Mouse (Mus musculus) ES-E14 (cell line): ENCODE results near the gene Tprkb. TPM values are rescaled to one million over a fixed set of nuclear protein-coding genes. Genes with fewer than 3 reads are reported as not detected.

ENCODE experiments used
- total RNA-seq: library from RNA; depleted of rRNA; stranded (reverse); fragments of 300-350 nt; gene quantifications from 2 replicates; pipeline ENCODE4 v1.2.3, GENCODE M21; 2012; rRNA removed

Tprkb gene
- total RNA-seq, 1 experiment: 25.3 TPM

Other genes starting within 250 kb of the Tprkb start
- gene Nat8f7, start 198.7 kb upstream of the Tprkb start, total RNA-seq: not detected in 2 replicates
- gene Nat8f3, start 146.1 kb upstream of the Tprkb start, total RNA-seq: 0.21 TPM in 1 of 2 replicates, not detected in the other
- gene Nat8f6, start 90.9 kb upstream of the Tprkb start, total RNA-seq: not detected in 2 replicates
- not detected in 2 replicates for gene Nat8f5, start 90.9 kb upstream of the Tprkb start, total RNA-seq
- not detected in 2 replicates for gene Nat8, start 79.8 kb upstream of the Tprkb start, total RNA-seq
- 1.0 and 2.1 TPM in 2 replicates for gene Nat8f2, start 42.7 kb upstream of the Tprkb start, total RNA-seq
- gene Nat8f4, start 7.0 kb upstream of the Tprkb start, total RNA-seq: 6.0 and 6.8 TPM in 2 replicates
- 1.1 and 2.7 TPM in 2 replicates for gene Nat8f1, start 3.8 kb downstream of the Tprkb start, total RNA-seq
- gene Dusp11, start 49.8 kb downstream of the Tprkb start, total RNA-seq: 28.8 and 29.4 TPM in 2 replicates
- gene Figla, start 104.3 kb downstream of the Tprkb start, total RNA-seq: 0.58 TPM in 1 of 2 replicates, not detected in the other
- 0.74 and 2.5 TPM in 2 replicates for gene Add2, start 116.8 kb downstream of the Tprkb start, total RNA-seq